Mouse (Mus musculus): ENCODE data around the gene Sema3d.

Gene Sema3d

GRCm38 (mm10) chr5:12634227-12634980 lies 251.2 kb downstream of the Sema3d start:
- no peak for DNase-seq (ENCODE audit: low spot score in 2 of 2)

DNA sequence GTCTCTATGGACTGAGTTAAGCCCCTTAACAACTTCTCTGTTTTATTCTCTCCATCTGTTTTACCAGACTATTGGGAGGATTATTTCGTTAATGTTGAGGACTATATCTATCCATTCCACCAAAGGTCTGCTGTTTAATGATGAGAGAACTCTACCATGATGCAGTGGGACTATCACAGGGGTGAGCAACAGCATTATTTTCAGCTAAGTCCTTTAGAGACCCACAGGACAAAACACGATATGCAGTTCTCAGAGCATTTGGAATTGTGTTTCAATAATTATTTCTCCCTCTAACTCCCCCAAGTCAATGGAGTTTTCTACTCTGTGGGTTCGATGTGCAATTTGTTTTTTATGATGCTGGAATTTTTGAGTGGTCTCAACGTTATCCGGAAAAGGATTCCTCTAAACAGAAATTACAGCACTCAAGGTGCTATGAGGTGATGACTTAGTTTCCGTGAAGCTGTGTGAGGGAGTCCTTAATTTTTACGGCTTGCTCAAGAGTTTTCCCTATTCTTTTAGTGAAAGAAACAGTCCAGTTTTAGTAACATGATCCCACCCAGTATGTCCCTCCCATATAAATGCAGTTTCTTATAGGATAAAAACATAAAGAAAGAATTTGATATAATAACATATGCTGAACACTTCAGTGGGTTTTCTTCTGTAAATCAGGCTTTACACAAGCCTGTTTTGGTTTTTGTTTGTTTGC lies 254.7 kb downstream of the Sema3d start:
- DNase-seq (ENCODE audit: low spot score in 2 of 2), result no peak
